Mouse (Mus musculus): ENCODE measurements around the gene Tmem159.

GRCm38 (mm10) chr7:120109676-120110075 is 7.5 kb downstream of the Tmem159 start:
- TF ChIP-seq CTCF (IDR thresholded peaks at IDR 0.05; ENCODE audit: borderline replicate concordance, control insufficient read depth, extremely low read depth, insufficient read depth, low read length, poor library complexity): no peak
- no peak for TF ChIP-seq POLR2A (IDR thresholded peaks at IDR 0.05; ENCODE audit: control insufficient read depth, extremely low read depth, insufficient read depth, low read length, poor library complexity)
